Mouse (Mus musculus) kidney, embryonic 16.5 days (tissue): ENCODE results near the gene Ptprz1. TPM values are rescaled to one million over a fixed set of nuclear protein-coding genes. Genes with fewer than 3 reads are reported as not detected.
A peak's percentile ranks its signal among the peaks of the same experiment; 100 is the strongest.

Experiments
- ATAC-seq: fragments of 200-750 bp; cut with Nextera tagmentation; 2 replicates; pipeline ENCODE4 v1.8.0; 2017; ENCODE audit warnings: moderate TSS enrichment; ENCODE audit not compliant: low FRiP score, low TSS enrichment
- H3K27ac ChIP-seq: fragments of 300-500 bp; sonication (generic); 2 replicates; pipeline ENCODE4 v1.5.1; 2014; ENCODE audit warnings: low read length
- H3K27me3 ChIP-seq: fragments of 300-500 bp; sonication (generic); 2 replicates; pipeline ENCODE4 v1.6.1; 2014; ENCODE audit warnings: low read length, control low read depth, mixed read lengths; ENCODE audit not compliant: insufficient read depth
- H3K36me3 ChIP-seq: fragments of 300-500 bp; sonication (generic); 2 replicates; pipeline ENCODE4 v1.6.1; 2014; ENCODE audit warnings: low read length, control low read depth, mixed read lengths; ENCODE audit not compliant: insufficient read depth
- H3K4me1 ChIP-seq: fragments of 300-500 bp; sonication (generic); 2 replicates; pipeline ENCODE4 v1.6.1; 2014; ENCODE audit warnings: low read length, control low read depth, mixed read lengths; ENCODE audit not compliant: insufficient read depth
- H3K4me2 ChIP-seq: fragments of 300-500 bp; sonication (generic); replicated peaks from 2 replicates; pipeline ENCODE4 v1.6.1; 2014; ENCODE audit warnings: low read depth, low read length
- H3K4me3 ChIP-seq: fragments of 300-500 bp; sonication (generic); 2 replicates; pipeline ENCODE4 v1.5.1; 2014; ENCODE audit warnings: mild to moderate bottlenecking, low read length
- H3K9ac ChIP-seq: fragments of 300-500 bp; sonication (generic); replicated peaks from 2 replicates; pipeline ENCODE4 v1.6.1; 2014; ENCODE audit warnings: low read length
- H3K9me3 ChIP-seq: fragments of 300-500 bp; sonication (generic); 2 replicates; pipeline ENCODE4 v1.6.1; 2016; ENCODE audit warnings: low read length, control low read depth
- WGBS: fragments of 180-500 bp; shearing (Covaris S2); extraction: QIAGEN DNeasy Blood & Tissue Kit; methylation state at CpG from one replicate; pipeline ENCODE4 v1.1.7; 2014; 5-methylcytosine and 5-hydroxymethylcytosine counted together
- polyA plus RNA-seq: library from polyadenylated mRNA; unstranded; fragments of >200 nt; fragmentation: Nextera tagmentation; extraction: Ambion mirVana; gene quantifications from 2 replicates; pipeline ENCODE4 v1.2.1, GENCODE M21; 2015

The Ptprz1 gene
- polyA plus RNA-seq, 1 experiment from 2014 or later: 1.9 TPM

- Histone ChIP-seq H3K36me3 (no peaks in the 10 kb centered on the region), H3K27ac (no peak overlapping the region), H3K4me3 (no peak overlapping the region), H3K4me2 (peak overlapping the region; percentile 20; the same call in 1 of the 2 replicates), H3K9me3 (peaks cover 6% of the 10 kb centered on the region; the same call in 1 of the 2 replicates), H3K4me1 (no peaks in the 10 kb centered on the region), H3K9ac (no peak overlapping the region), H3K27me3 (no peaks in the 10 kb centered on the region)
- WGBS: 17% methylated on average over 5 of the region's 5 CpGs
- no peak for ATAC-seq
Observed at GRCm38 (mm10) chr6:22984520-22985154, 109.3 kb downstream of the Ptprz1 start.

GRCm38 (mm10) chr6:23003152-23003551 is 127.8 kb downstream of the Ptprz1 start:
- H3K4me1 ChIP-seq: no peaks in the 10 kb centered on the region
- no peaks in the 10 kb centered on the region for H3K9me3 ChIP-seq
- H3K4me3 ChIP-seq: no peak overlapping the region
- no peaks in the 10 kb centered on the region for H3K27me3 ChIP-seq
- no peak for ATAC-seq
- 23% methylated on average over 3 of the region's 3 CpGs for WGBS
- no peak overlapping the region for H3K27ac ChIP-seq
- no peaks in the 10 kb centered on the region for H3K36me3 ChIP-seq
- H3K4me2 ChIP-seq: no peak overlapping the region
- H3K9ac ChIP-seq: no peak overlapping the region

- Histone ChIP-seq H3K9me3 (no peaks in the 10 kb centered on the region), H3K4me1 (no peaks in the 10 kb centered on the region), H3K36me3 (no peaks in the 10 kb centered on the region), H3K4me2 (no peak overlapping the region), H3K27ac (no peak overlapping the region), H3K4me3 (no peak overlapping the region), H3K27me3 (no peaks in the 10 kb centered on the region), H3K9ac (no peak overlapping the region)
- WGBS: 55% methylated on average over 4 of the region's 4 CpGs
- no peak for ATAC-seq
Observed at GRCm38 (mm10) chr6:23014988-23015613, 139.8 kb downstream of the Ptprz1 start.

GRCm38 (mm10) chr6:23028251-23028650 is 152.9 kb downstream of the Ptprz1 start:
- H3K27ac ChIP-seq: no peak overlapping the region
- no peak overlapping the region for H3K4me3 ChIP-seq
- no peaks in the 10 kb centered on the region for H3K27me3 ChIP-seq
- ATAC-seq: no peak
- WGBS: 76% methylated on average over 1 of the region's 1 CpGs
- no peak overlapping the region for H3K4me2 ChIP-seq
- no peak overlapping the region for H3K9ac ChIP-seq
- no peaks in the 10 kb centered on the region for H3K4me1 ChIP-seq
- H3K36me3 ChIP-seq: no peaks in the 10 kb centered on the region
- H3K9me3 ChIP-seq: no peaks in the 10 kb centered on the region

GRCm38 (mm10) chr6:23048836-23049235 is 173.5 kb downstream of the Ptprz1 start:
- H3K36me3 ChIP-seq: no peaks in the 10 kb centered on the region
- 85% methylated on average over 4 of the region's 4 CpGs for WGBS
- H3K27ac ChIP-seq: no peak overlapping the region
- H3K9ac ChIP-seq: no peak overlapping the region
- H3K4me2 ChIP-seq: no peak overlapping the region
- H3K9me3 ChIP-seq: peaks cover 2% of the 10 kb centered on the region; the same call in 1 of the 2 replicates
- ATAC-seq: no peak
- no peaks in the 10 kb centered on the region for H3K4me1 ChIP-seq
- no peaks in the 10 kb centered on the region for H3K27me3 ChIP-seq
- H3K4me3 ChIP-seq: no peak overlapping the region

- no peaks in the 10 kb centered on the region for H3K4me1 ChIP-seq
- no peak overlapping the region for H3K4me3 ChIP-seq
- no peaks in the 10 kb centered on the region for H3K36me3 ChIP-seq
- H3K4me2 ChIP-seq: no peak overlapping the region
- H3K9me3 ChIP-seq: peaks cover 2% of the 10 kb centered on the region; the same call in 1 of the 2 replicates
- H3K9ac ChIP-seq: no peak overlapping the region
- no peak for ATAC-seq
- H3K27me3 ChIP-seq: no peaks in the 10 kb centered on the region
- no peak overlapping the region for H3K27ac ChIP-seq
- WGBS: 91% methylated on average over 5 of the region's 5 CpGs
Observed at GRCm38 (mm10) chr6:23055734-23056133, 180.4 kb downstream of the Ptprz1 start.

- no peaks in the 10 kb centered on the region for H3K9me3 ChIP-seq
- H3K36me3 ChIP-seq: no peaks in the 10 kb centered on the region
- no peak overlapping the region for H3K27ac ChIP-seq
- no peaks in the 10 kb centered on the region for H3K4me1 ChIP-seq
- H3K4me2 ChIP-seq: no peak overlapping the region
- no peaks in the 10 kb centered on the region for H3K27me3 ChIP-seq
- no peak overlapping the region for H3K9ac ChIP-seq
- ATAC-seq: no peak
- 55% methylated on average over 2 of the region's 2 CpGs for WGBS
- H3K4me3 ChIP-seq: no peak overlapping the region
Observed at GRCm38 (mm10) chr6:23076060-23076459, 200.8 kb downstream of the Ptprz1 start.

- Histone ChIP-seq H3K4me2 (no peak overlapping the region), H3K4me3 (no peak overlapping the region), H3K9ac (no peak overlapping the region), H3K4me1 (no peaks in the 10 kb centered on the region), H3K27ac (no peak overlapping the region), H3K27me3 (no peaks in the 10 kb centered on the region), H3K9me3 (no peaks in the 10 kb centered on the region), H3K36me3 (no peaks in the 10 kb centered on the region)
- 9% methylated on average over 2 of the region's 2 CpGs for WGBS
- peak; percentile 86 for ATAC-seq
Observed at GRCm38 (mm10) chr6:23078273-23078672, 203.0 kb downstream of the Ptprz1 start.

- Histone ChIP-seq H3K27me3 (no peaks in the 10 kb centered on the region), H3K36me3 (no peaks in the 10 kb centered on the region), H3K4me3 (no peak overlapping the region), H3K9ac (no peak overlapping the region), H3K4me1 (no peaks in the 10 kb centered on the region), H3K27ac (no peak overlapping the region), H3K4me2 (no peak overlapping the region), H3K9me3 (no peaks in the 10 kb centered on the region)
- peak; percentile 21; the same call in 1 of the 2 replicates for ATAC-seq
- 72% methylated on average over 3 of the region's 3 CpGs for WGBS
Observed at GRCm38 (mm10) chr6:23079991-23080680, 204.8 kb downstream of the Ptprz1 start.
